Mouse (Mus musculus): ENCODE measurements around the gene Lgals9.
A peak's percentile ranks its signal among the peaks of the same experiment; 100 is the strongest.

The Lgals9 gene

GRCm38 (mm10) chr11:78984483-78985177 is at the start of gene Lgals9:
Gene Lgals9, minus strand, starts transcription at chr11:78984946.
- ATAC-seq (ENCODE audit: low TSS enrichment): no peak; the same call in 1 of the 2 replicates

- ATAC-seq (ENCODE audit: low TSS enrichment): no peak
Observed at GRCm38 (mm10) chr11:79033636-79034035, 48.9 kb upstream of the Lgals9 start.

- ATAC-seq (ENCODE audit: low TSS enrichment): no peak
Observed at GRCm38 (mm10) chr11:79033021-79033420, 48.3 kb upstream of the Lgals9 start.

GRCm38 (mm10) chr11:79031452-79031746 is 46.7 kb upstream of the Lgals9 start:
- ATAC-seq (ENCODE audit: low TSS enrichment): no peak

GRCm38 (mm10) chr11:79030570-79031451 is 46.1 kb upstream of the Lgals9 start:
- ATAC-seq (ENCODE audit: low TSS enrichment): peak; percentile 89; the same call in 1 of the 2 replicates

- ATAC-seq (ENCODE audit: low TSS enrichment): no peak
Observed at GRCm38 (mm10) chr11:79023751-79024150, 39.0 kb upstream of the Lgals9 start.

GRCm38 (mm10) chr11:79023342-79023741 is 38.6 kb upstream of the Lgals9 start:
- no peak for ATAC-seq (ENCODE audit: low TSS enrichment)

- ATAC-seq (ENCODE audit: low TSS enrichment): no peak
Observed at GRCm38 (mm10) chr11:79022836-79023235, 38.1 kb upstream of the Lgals9 start.

GRCm38 (mm10) chr11:79020535-79021045 is 35.8 kb upstream of the Lgals9 start:
- no peak for ATAC-seq (ENCODE audit: low TSS enrichment)

- no peak for ATAC-seq (ENCODE audit: low TSS enrichment)
Observed at GRCm38 (mm10) chr11:79019839-79020534, 35.2 kb upstream of the Lgals9 start.

- ATAC-seq (ENCODE audit: low TSS enrichment): peak; percentile 79; the same call in 1 of the 2 replicates
Observed at GRCm38 (mm10) chr11:79018954-79019704, 34.4 kb upstream of the Lgals9 start.

GRCm38 (mm10) chr11:79017161-79017606 is 32.4 kb upstream of the Lgals9 start:
- ATAC-seq (ENCODE audit: low TSS enrichment): no peak

GRCm38 (mm10) chr11:79016236-79016635 is 31.5 kb upstream of the Lgals9 start:
- ATAC-seq (ENCODE audit: low TSS enrichment): no peak

GRCm38 (mm10) chr11:79015660-79016215 is 31.0 kb upstream of the Lgals9 start:
- no peak for ATAC-seq (ENCODE audit: low TSS enrichment)

GRCm38 (mm10) chr11:79014602-79015325 is 30.0 kb upstream of the Lgals9 start:
- ATAC-seq (ENCODE audit: low TSS enrichment): no peak

- ATAC-seq (ENCODE audit: low TSS enrichment): no peak
Observed at GRCm38 (mm10) chr11:79013806-79014205, 29.1 kb upstream of the Lgals9 start.

GRCm38 (mm10) chr11:79013056-79013455 is 28.3 kb upstream of the Lgals9 start:
- no peak for ATAC-seq (ENCODE audit: low TSS enrichment)

GRCm38 (mm10) chr11:79012529-79012928 is 27.8 kb upstream of the Lgals9 start:
- no peak for ATAC-seq (ENCODE audit: low TSS enrichment)

- no peak for ATAC-seq (ENCODE audit: low TSS enrichment)
Observed at GRCm38 (mm10) chr11:79008891-79009290, 24.1 kb upstream of the Lgals9 start.

GRCm38 (mm10) chr11:79008007-79008775 is 23.4 kb upstream of the Lgals9 start:
- no peak for ATAC-seq (ENCODE audit: low TSS enrichment)
